Mouse (Mus musculus) heart, postnatal 0 days (tissue): ENCODE data around the gene Adprhl2.

ENCODE experiments used
- CTCF ChIP-seq: IDR thresholded peaks from 2 replicates; pipeline ENCODE4 v1.5.1; 2016; ENCODE audit warnings: antibody characterized with exemption, control low read depth, low read depth
- EP300 ChIP-seq: IDR thresholded peaks from 2 replicates; pipeline ENCODE4 v1.6.1; 2016; ENCODE audit warnings: antibody characterized with exemption, low read depth

DNA sequence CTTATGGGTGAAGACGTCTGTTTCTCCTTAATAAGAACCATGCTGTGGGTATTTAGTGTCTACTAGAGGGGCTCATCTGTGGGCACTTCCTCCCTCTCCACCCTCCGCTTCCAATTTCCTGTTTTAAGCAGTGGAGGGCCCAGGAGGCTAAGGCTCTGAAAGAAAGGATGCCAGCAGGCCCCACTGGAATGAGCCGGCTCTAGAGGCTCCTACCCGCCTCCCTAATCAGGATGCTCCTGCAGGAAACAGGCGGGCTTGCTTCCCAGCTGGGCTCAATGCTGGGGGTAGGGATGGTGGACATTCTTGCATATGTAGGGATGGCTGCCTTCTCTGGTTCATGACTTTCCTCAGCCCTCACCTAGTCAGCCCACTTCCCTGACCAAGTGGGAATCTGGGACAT is 8.3 kb downstream of the Adprhl2 start:
- no peak for TF ChIP-seq EP300
- TF ChIP-seq CTCF: no peak
